Mouse (Mus musculus) adrenal gland, adult (tissue): ENCODE data around the gene Pla2g4d.
A peak's percentile ranks its signal among the peaks of the same experiment; 100 is the strongest.

Source experiments
- DNase-seq, 2 experiments: peaks; one replicate each; pipeline ENCODE4 v3.0.0; 2022 to 2023; ENCODE audit warnings: low spot score in 1 of 2; ENCODE audit not compliant: inconsistent age in 2 of 2

Pla2g4d gene

GRCm38 (mm10) chr2:120262876-120263275, 26.1 kb downstream of the Pla2g4d start:
- DNase-seq = no peak

- DNase-seq = no peak
Observed at GRCm38 (mm10) chr2:120261346-120261745, 27.7 kb downstream of the Pla2g4d start.

GRCm38 (mm10) chr2:120256259-120256658, 32.7 kb downstream of the Pla2g4d start:
- DNase-seq = no peak

DNA sequence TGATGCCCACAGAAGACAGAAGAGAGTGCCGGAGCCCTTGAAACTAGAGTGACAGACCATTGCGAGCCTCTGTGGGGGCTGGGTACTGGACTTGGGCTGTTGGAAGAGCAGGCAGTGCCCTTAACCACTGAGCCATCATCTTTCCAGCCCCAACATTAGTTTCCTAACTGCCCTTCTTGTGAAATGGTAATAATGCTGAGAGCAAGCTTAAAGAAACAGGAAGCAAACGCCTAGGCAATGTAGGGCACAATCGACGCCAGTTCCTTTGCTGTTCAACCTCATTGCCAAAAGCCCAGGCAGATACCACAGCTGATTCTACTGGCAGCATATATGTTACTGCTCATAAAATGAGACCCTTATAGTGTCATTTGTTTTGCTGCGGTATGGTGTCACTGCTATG, 36.4 kb downstream of the Pla2g4d start:
- no peak for DNase-seq

DNA sequence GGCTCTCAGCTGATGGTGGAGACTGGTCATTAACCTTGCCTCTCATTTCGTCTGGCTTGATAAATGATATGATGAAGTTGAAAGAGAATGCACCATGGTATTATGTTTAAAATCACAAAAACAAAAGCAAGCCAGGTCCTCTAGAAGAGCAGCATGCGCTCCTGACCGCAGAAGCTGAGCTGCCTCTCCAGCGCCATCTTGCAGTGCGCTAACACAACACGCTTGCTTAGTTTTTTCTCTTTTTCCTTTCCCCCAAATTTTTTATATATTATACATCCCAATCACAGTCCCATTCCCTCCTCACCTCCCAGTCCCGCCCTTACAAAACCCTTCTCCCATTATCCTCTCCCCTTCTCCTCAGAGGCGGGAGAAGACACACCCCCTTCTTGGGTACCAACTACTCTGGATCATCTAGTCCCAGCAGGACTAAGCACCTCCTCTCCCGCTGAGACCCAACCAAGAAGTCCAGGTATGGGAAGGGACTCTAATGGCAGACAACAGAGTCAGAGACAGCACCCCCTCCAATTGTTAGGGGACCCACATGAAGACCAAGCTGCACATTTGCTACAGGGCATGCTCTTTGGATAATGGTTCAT, 43.5 kb downstream of the Pla2g4d start:
- peak in 1 of 2 experiments; percentile 59 for DNase-seq

- peak in 1 of 2 experiments; percentile 62 for DNase-seq
Observed at GRCm38 (mm10) chr2:120244679-120245420, 44.1 kb downstream of the Pla2g4d start, which contains the start of gene Pla2g4e. Pla2g4e (minus strand) TSS chr2:120245335.

DNA sequence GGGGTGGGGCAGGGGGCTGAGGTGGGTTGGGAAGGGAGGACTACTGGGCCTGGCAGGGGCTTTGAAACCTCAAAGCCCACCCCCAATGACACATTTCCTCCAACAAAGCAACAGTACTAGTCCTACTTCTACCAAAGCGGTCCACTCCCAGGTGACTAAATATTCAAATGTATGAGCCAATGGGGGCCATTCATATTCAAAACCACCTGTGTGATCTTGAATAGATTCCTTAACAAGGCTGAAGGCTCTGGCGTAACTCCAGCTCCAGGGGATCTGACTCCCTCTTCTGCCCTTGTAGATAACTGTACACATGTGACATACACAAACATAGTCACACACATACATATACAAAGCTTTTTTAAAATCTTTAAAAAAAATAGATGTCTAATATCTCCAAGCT, 45.0 kb downstream of the Pla2g4d start:
- DNase-seq = no peak

- no peak for DNase-seq
Observed at GRCm38 (mm10) chr2:120242791-120243467, 46.1 kb downstream of the Pla2g4d start.

- DNase-seq = peak; percentile 28 to 73
Observed at GRCm38 (mm10) chr2:120238733-120239132, 50.3 kb downstream of the Pla2g4d start.

GRCm38 (mm10) chr2:120237784-120238183, 51.2 kb downstream of the Pla2g4d start:
- no peak for DNase-seq

GRCm38 (mm10) chr2:120235947-120236640, 52.9 kb downstream of the Pla2g4d start:
- peak; percentile 36 to 75 for DNase-seq

DNA sequence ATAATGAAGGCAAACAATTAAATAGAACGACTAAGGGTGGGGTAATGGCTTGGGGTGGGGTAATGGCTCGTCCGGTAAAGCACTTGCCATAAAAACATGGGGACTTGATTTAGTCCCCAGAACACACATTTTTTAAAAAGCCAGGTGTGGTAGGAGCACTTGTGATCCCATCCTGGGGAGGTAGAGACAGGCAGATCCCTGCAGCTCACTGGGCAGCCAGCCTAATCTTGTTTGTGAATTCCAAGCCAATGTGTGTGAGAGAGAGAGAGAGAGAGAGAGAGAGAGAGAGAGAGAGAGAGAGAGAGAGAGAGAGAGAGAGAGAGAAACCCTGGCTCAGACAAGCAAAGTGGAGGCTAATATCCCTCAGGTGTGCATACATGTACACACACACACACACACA, 53.6 kb downstream of the Pla2g4d start:
- no peak for DNase-seq

DNA sequence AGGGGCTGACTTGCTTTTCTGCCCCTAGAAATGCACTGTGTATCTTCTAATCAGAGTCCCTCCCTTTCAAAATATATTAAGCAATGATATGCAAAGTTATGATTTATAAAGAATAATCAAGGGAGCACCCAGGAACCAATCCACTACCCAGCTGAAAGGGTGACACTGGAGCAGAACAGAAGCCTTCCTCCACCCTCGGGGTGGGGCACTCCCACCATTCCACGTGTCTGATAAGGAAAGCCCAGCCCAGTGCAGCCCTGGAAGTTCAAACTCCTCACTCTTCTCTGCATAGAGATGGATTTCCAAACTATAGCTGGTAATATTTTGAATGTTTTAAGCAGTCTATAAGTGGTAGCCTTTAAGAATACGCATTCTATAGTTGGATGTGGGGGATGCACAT, 57.4 kb downstream of the Pla2g4d start:
- no peak for DNase-seq
